Mouse (Mus musculus) ES-Bruce4 (cell line): ENCODE results near the gene Ppp1r13b. TPM values are rescaled to one million over a fixed set of nuclear protein-coding genes. Genes with fewer than 3 reads are reported as not detected.
A peak's percentile ranks its signal among the peaks of the same experiment; 100 is the strongest.
"Not testable (repeated sequence)": the region's sequence is repeated elsewhere in the genome, so short reads cannot be mapped to it uniquely, and the experiment has no call there.

ENCODE experiments used
- H3K27ac ChIP-seq: 2 replicates; pipeline ENCODE4 v1.5.1; 2012; ENCODE audit warnings: low read length, inconsistent platforms; ENCODE audit not compliant: insufficient read depth
- H3K27me3 ChIP-seq: 2 replicates; pipeline ENCODE4 v1.6.1; 2012; ENCODE audit warnings: mild to moderate bottlenecking, low read length, inconsistent platforms; ENCODE audit not compliant: control insufficient read depth, poor library complexity, insufficient read depth, severe bottlenecking
- H3K36me3 ChIP-seq: 2 replicates; pipeline ENCODE4 v1.6.1; 2012; ENCODE audit warnings: inconsistent platforms, mild to moderate bottlenecking, low read length, moderate library complexity; ENCODE audit not compliant: control insufficient read depth, poor library complexity, insufficient read depth, severe bottlenecking
- H3K4me1 ChIP-seq: one replicate; pipeline ENCODE4 v1.8.1; 2011; ENCODE audit warnings: low read length; ENCODE audit not compliant: control insufficient read depth, insufficient read depth
- H3K4me3 ChIP-seq: 2 replicates; pipeline ENCODE4 v1.5.1; 2011; ENCODE audit warnings: low read depth, mild to moderate bottlenecking, low read length
- H3K9ac ChIP-seq: 2 replicates; pipeline ENCODE4 v1.6.1; 2012; ENCODE audit warnings: low read depth, mild to moderate bottlenecking, inconsistent platforms; ENCODE audit not compliant: poor library complexity, severe bottlenecking
- H3K9me3 ChIP-seq: replicated peaks from 2 replicates; pipeline ENCODE4 v1.6.1; 2012; ENCODE audit warnings: mild to moderate bottlenecking, low read length, inconsistent platforms; ENCODE audit not compliant: control insufficient read depth, poor library complexity, insufficient read depth, severe bottlenecking
- CTCF ChIP-seq: IDR thresholded peaks from one replicate; pipeline ENCODE4 v1.8.1; 2011; ENCODE audit warnings: low read depth, low read length
- EP300 ChIP-seq: IDR thresholded peaks from 2 replicates; pipeline ENCODE4 v1.6.1; 2011; ENCODE audit warnings: low read depth, low read length; ENCODE audit not compliant: insufficient read depth
- POLR2A ChIP-seq: IDR thresholded peaks from one replicate; pipeline ENCODE4 v1.8.1; 2011; ENCODE audit warnings: low read length; ENCODE audit not compliant: insufficient read depth
- polyA plus RNA-seq: library from polyadenylated mRNA; stranded (reverse); fragments of >200 nt; gene quantifications from 2 replicates; pipeline ENCODE4 v1.2.4, GENCODE M21; 2011; ENCODE audit warnings: low read depth; ENCODE audit not compliant: missing spikeins, insufficient read depth, insufficient read length

The Ppp1r13b gene
- 7.8 and 8.9 TPM in 2 replicates for polyA plus RNA-seq

- Histone ChIP-seq H3K27me3 (no peaks in the 10 kb centered on the region), H3K4me3 (peak within 1 kb of the TSS; percentile 69), H3K27ac (no peak within 1 kb of the TSS), H3K36me3 (no peaks in the 10 kb centered on the region), H3K9me3 (no peaks in the 10 kb centered on the region), H3K4me1 (no peaks in the 10 kb centered on the region), H3K9ac (peak within 1 kb of the TSS; percentile 45)
- TF ChIP-seq EP300 = no peak
- TF ChIP-seq POLR2A = no peak
- no peak for TF ChIP-seq CTCF
Measured at GRCm38 (mm10) chr12:111907970-111908681, at the start of gene Ppp1r13b. Ppp1r13b (minus strand) TSS chr12:111908110.

- H3K9ac ChIP-seq = no peak overlapping the region
- no peaks in the 10 kb centered on the region for H3K27me3 ChIP-seq
- no peaks in the 10 kb centered on the region for H3K4me1 ChIP-seq
- no peaks in the 10 kb centered on the region; the same call in 1 of the 2 replicates for H3K9me3 ChIP-seq
- H3K27ac ChIP-seq = no peak overlapping the region
- H3K36me3 ChIP-seq = peaks cover 12% of the 10 kb centered on the region
- H3K4me3 ChIP-seq = no peak overlapping the region
- TF ChIP-seq POLR2A (no peak), CTCF (no peak), EP300 (no peak)
Measured at GRCm38 (mm10) chr12:111956173-111956572, 48.3 kb upstream of the Ppp1r13b start.

- no peak for TF ChIP-seq CTCF
- TF ChIP-seq POLR2A = no peak
- TF ChIP-seq EP300 = no peak
- no peak overlapping the region for H3K4me3 ChIP-seq
- no peaks in the 10 kb centered on the region for H3K4me1 ChIP-seq
- no peaks in the 10 kb centered on the region for H3K9me3 ChIP-seq
- H3K36me3 ChIP-seq = no peaks in the 10 kb centered on the region
- no peaks in the 10 kb centered on the region for H3K27me3 ChIP-seq
- H3K27ac ChIP-seq = no peak overlapping the region
- no peak overlapping the region for H3K9ac ChIP-seq
Measured at GRCm38 (mm10) chr12:111951701-111952100, 43.8 kb upstream of the Ppp1r13b start.

GRCm38 (mm10) chr12:111950486-111950885 is 42.6 kb upstream of the Ppp1r13b start:
- no peak for TF ChIP-seq CTCF
- TF ChIP-seq EP300 = no peak
- no peak for TF ChIP-seq POLR2A
- no peaks in the 10 kb centered on the region for H3K36me3 ChIP-seq
- H3K27ac ChIP-seq = no peak overlapping the region
- H3K4me1 ChIP-seq = no peaks in the 10 kb centered on the region
- H3K4me3 ChIP-seq = no peak overlapping the region
- no peaks in the 10 kb centered on the region for H3K27me3 ChIP-seq
- no peaks in the 10 kb centered on the region for H3K9me3 ChIP-seq
- no peak overlapping the region for H3K9ac ChIP-seq

GRCm38 (mm10) chr12:111946716-111947115 is 38.8 kb upstream of the Ppp1r13b start:
- Histone ChIP-seq H3K36me3 (no peaks in the 10 kb centered on the region), H3K9ac (no peak overlapping the region), H3K27ac (no peak overlapping the region), H3K9me3 (no peaks in the 10 kb centered on the region), H3K27me3 (no peaks in the 10 kb centered on the region), H3K4me3 (no peak overlapping the region), H3K4me1 (peaks cover 2% of the 10 kb centered on the region)
- TF ChIP-seq POLR2A = no peak
- peak; percentile 61 for TF ChIP-seq CTCF

- H3K4me3 ChIP-seq, H3K27ac ChIP-seq, H3K36me3 ChIP-seq, H3K9me3 ChIP-seq, H3K4me1 ChIP-seq, H3K27me3 ChIP-seq, H3K9ac ChIP-seq: not testable (repeated sequence)
Measured at GRCm38 (mm10) chr12:111945765-111946655, 38.1 kb upstream of the Ppp1r13b start.
